Mouse (Mus musculus) layer of hippocampus, adult 2 months (tissue): ENCODE measurements around the gene Prcc. TPM values are rescaled to one million over a fixed set of nuclear protein-coding genes. Genes with fewer than 3 reads are reported as not detected.

Source experiments
- DNase-seq, 2 experiments: peaks; one replicate each; pipeline ENCODE4 v3.0.0; 2022; ENCODE audit warnings: low spot score in 2 of 2
- H3K27ac ChIP-seq: fragments of 200-600 bp; 2 replicates; pipeline ENCODE4 v1.8.1; 2022
- H3K4me3 ChIP-seq: fragments of 200-600 bp; 2 replicates; pipeline ENCODE4 v1.8.1; 2022; ENCODE audit warnings: mild to moderate bottlenecking
- CTCF ChIP-seq: fragments of 200-600 bp; conservative IDR thresholded peaks from 2 replicates; pipeline ENCODE4 v1.8.1; 2022; ENCODE audit warnings: antibody characterized with exemption, mild to moderate bottlenecking, moderate library complexity
- total RNA-seq, 2 experiments: library from RNA; stranded (reverse); gene quantifications; 2 replicates each; pipeline ENCODE4 v1.2.3; 2021

Gene Prcc
- total RNA-seq, 2 experiments from 2014 or later, result 58.0 to 60.0 TPM

- Histone ChIP-seq H3K4me3 (no peak overlapping the region), H3K27ac (no peak overlapping the region)
- DNase-seq, result no peak
- TF ChIP-seq CTCF, result no peak
Observed at GRCm38 (mm10) chr3:87818226-87818625, 67.2 kb downstream of the Prcc start.

DNA sequence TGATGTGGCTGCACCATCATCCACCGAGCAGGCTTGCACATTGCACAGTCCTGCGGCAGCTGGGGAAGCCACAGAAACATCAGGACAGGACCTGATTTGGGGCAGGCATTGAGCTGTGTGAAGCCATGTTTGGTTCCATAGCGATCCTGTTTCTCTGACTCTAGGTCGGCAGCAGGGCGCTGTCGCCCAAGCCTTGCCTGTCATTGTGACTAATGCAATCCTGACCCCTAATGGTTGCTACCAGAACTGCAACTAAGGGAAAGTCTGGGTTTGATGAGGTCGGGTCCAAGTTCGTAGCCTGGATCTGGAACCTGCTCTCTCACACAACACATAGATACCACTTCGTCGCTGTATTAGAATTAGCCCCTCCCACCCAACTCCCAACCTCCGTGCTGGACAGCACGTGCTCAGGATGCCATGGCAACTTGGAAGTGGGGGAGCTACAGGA is 68.7 kb downstream of the Prcc start:
- TF ChIP-seq CTCF, result peak; percentile 93
- peak; percentile 63 to 83 for DNase-seq
- no peak overlapping the region for H3K4me3 ChIP-seq
- no peak overlapping the region for H3K27ac ChIP-seq

- TF ChIP-seq CTCF, result no peak
- no peak overlapping the region for H3K4me3 ChIP-seq
- DNase-seq, result no peak
- H3K27ac ChIP-seq, result no peak overlapping the region
Observed at GRCm38 (mm10) chr3:87816166-87816565, 69.2 kb downstream of the Prcc start.

- no peak for TF ChIP-seq CTCF
- H3K27ac ChIP-seq, result no peak overlapping the region
- H3K4me3 ChIP-seq, result no peak overlapping the region
- no peak for DNase-seq
Observed at GRCm38 (mm10) chr3:87812873-87813272, 72.5 kb downstream of the Prcc start.

DNA sequence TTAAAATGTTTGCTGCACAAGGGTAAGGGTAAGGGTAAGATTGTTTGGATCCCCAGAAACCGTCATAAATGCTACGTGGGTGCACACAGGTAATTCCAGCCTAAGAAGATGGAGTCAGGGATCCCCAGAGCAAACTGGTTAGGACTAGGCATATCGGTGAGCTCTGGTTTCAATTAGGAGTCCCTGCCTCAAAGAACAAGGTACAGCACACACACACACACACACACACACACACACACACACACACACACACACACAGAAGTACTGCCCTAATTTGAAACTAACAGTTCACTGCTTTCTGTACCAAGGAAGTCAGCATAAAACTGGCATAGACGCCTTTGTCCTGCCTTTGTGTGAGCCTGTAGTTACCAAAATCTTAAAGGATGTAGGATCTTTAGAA is 73.0 kb downstream of the Prcc start:
- no peak overlapping the region for H3K4me3 ChIP-seq
- TF ChIP-seq CTCF, result no peak
- no peak overlapping the region for H3K27ac ChIP-seq
- DNase-seq, result no peak

- DNase-seq, result no peak
- TF ChIP-seq CTCF, result no peak
- H3K4me3 ChIP-seq, result no peak overlapping the region
- H3K27ac ChIP-seq, result no peak overlapping the region
Observed at GRCm38 (mm10) chr3:87811297-87811696, 74.1 kb downstream of the Prcc start.

DNA sequence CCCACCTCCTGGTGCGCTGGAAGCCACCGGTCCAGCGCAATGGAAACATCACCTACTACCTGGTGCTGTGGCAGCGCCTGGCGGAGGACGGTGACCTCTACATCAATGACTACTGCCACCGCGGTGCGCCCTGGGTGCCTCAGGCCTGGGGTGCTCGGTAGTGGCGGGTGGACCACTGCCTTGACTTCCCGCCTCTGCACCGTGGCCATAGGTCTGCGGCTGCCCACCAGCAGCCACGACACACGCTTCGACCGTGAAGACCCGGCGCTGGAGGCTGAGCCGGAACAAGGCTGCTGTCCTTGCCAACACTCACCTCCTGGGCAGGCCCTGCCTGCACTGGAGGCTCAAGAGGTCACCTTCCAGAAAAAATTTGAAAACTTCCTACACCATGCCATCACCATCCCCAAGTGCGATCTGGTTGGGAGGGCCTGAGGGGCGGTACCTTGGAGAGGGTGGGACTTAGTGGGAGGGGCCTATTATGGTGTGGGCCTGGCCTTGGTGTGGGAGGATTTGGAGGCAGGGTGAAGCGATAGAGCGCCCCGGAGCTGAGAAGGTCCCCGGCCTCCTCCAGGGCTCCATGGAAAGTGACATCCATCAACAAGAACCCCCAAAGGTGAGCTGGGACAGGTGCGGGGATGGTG is 76.0 kb downstream of the Prcc start:
- DNase-seq, result no peak
- no peak for TF ChIP-seq CTCF
- no peak overlapping the region; the same call in 1 of the 2 replicates for H3K4me3 ChIP-seq
- H3K27ac ChIP-seq, result no peak overlapping the region

Other genes with a start within 250 kb of the Prcc start
- 1 to 10 TPM in 1 of 2 experiments, under 1 TPM in 1; 0.91 to 1.9 TPM for gene Lrrc71, start 137.0 kb downstream of the Prcc start, total RNA-seq
- under 1 TPM; 0.13 to 0.27 TPM for gene Ntrk1, start 90.4 kb downstream of the Prcc start, total RNA-seq
- under 1 TPM; 0.18 to 0.39 TPM for gene Insrr, start 88.7 kb downstream of the Prcc start, total RNA-seq
- gene Pear1, start 61.3 kb downstream of the Prcc start, total RNA-seq, result 10 to 100 TPM in 1 of 2 experiments, 1 to 10 TPM in 1; 9.2 to 13.1 TPM
- not detected for gene Sh2d2a, start 38.9 kb downstream of the Prcc start, total RNA-seq
- gene Hdgf, start 20.7 kb upstream of the Prcc start, total RNA-seq, result 100 to 1,000 TPM; 140 to 146 TPM
- 10 to 100 TPM; 54.3 to 55.1 TPM for gene Mrpl24, start 33.9 kb upstream of the Prcc start, total RNA-seq
- gene Isg20l2, start 44.7 kb upstream of the Prcc start, total RNA-seq, result 10 to 100 TPM; 14.2 to 15.8 TPM
- gene Rrnad1, start 45.1 kb upstream of the Prcc start, total RNA-seq, result 10 to 100 TPM; 24.7 to 27.4 TPM
- gene Crabp2, start 63.1 kb upstream of the Prcc start, total RNA-seq, result 1 to 10 TPM; 1.6 to 3.7 TPM
- gene Nes, start 85.5 kb upstream of the Prcc start, total RNA-seq, result 1 to 10 TPM; 4.0 to 4.8 TPM
- 100 to 1,000 TPM; 309 to 328 TPM for gene Bcan, start 114.6 kb upstream of the Prcc start, total RNA-seq
- 10 to 100 TPM; 16.2 to 16.5 TPM for gene Hapln2, start 142.0 kb upstream of the Prcc start, total RNA-seq
- gene Gpatch4, start 157.5 kb upstream of the Prcc start, total RNA-seq, result 10 to 100 TPM; 15.0 to 16.5 TPM
- 10 to 100 TPM; 79.2 to 81.8 TPM for gene Naxe, start 172.9 kb upstream of the Prcc start, total RNA-seq
- gene Ttc24, start 192.7 kb upstream of the Prcc start, total RNA-seq, result not detected
- gene Iqgap3, start 196.4 kb upstream of the Prcc start, total RNA-seq, result under 1 TPM; 0.25 to 0.59 TPM